Mouse (Mus musculus) T-cell, adult 66 days (primary cell): ENCODE measurements around the gene Pcp4l1. TPM values are rescaled to one million over a fixed set of nuclear protein-coding genes. Genes with fewer than 3 reads are reported as not detected.

Experiments
- total RNA-seq, 2 experiments: library from RNA; stranded (reverse); gene quantifications; 3 replicates in 1 of 2; 4 replicates in 1 of 2; pipeline ENCODE4 v1.2.4; 2023

The Pcp4l1 gene
- not detected for total RNA-seq

GRCm38 (mm10) chr1:171195887-171196397 is at the start of gene Pcp4l1:
Gene Pcp4l1 (minus strand): TSS chr1:171196268.

GRCm38 (mm10) chr1:171234126-171234525 is 38.1 kb upstream of the Pcp4l1 start, which contains the start of gene Fcer1g:
Gene Fcer1g (minus strand): TSS chr1:171234365.

GRCm38 (mm10) chr1:171224857-171225256 is 28.8 kb upstream of the Pcp4l1 start, which contains the start of gene Apoa2:
Gene Apoa2 (plus strand): TSS chr1:171225054.

GRCm38 (mm10) chr1:171222238-171223155 is 26.4 kb upstream of the Pcp4l1 start, which contains the start of gene Tomm40l:
Gene Tomm40l (minus strand): TSS chr1:171222514.

GRCm38 (mm10) chr1:171213801-171214496 is 17.9 kb upstream of the Pcp4l1 start, which contains the start of gene Nr1i3:
Gene Nr1i3 (plus strand): TSS chr1:171213970.

GRCm38 (mm10) chr1:171149974-171150760 is 45.9 kb downstream of the Pcp4l1 start, which contains the start of the genes Sdhc and Mpz:
Gene Sdhc (minus strand): TSS chr1:171150603.
Gene Mpz (plus strand): TSS chr1:171150711.

Other genes starting within 250 kb of the Pcp4l1 start
- gene Fcgr2b, start 219.7 kb downstream of the Pcp4l1 start, total RNA-seq, result 1 to 10 TPM in 1 of 2 experiments, not detected in 1; 1.1 TPM
- gene Fcgr4, start 177.3 kb downstream of the Pcp4l1 start, total RNA-seq, result under 1 TPM in 1 of 2 experiments, not detected in 1; 0.44 TPM
- gene Fcgr3, start 131.3 kb downstream of the Pcp4l1 start, total RNA-seq, result 1 to 10 TPM; 1.6 to 2.6 TPM
- gene Cfap126, start 82.3 kb downstream of the Pcp4l1 start, total RNA-seq, result not detected
- gene Sdhc, start 45.7 kb downstream of the Pcp4l1 start, total RNA-seq, result 100 to 1,000 TPM; 106 to 111 TPM
- gene Mpz, start 45.6 kb downstream of the Pcp4l1 start, total RNA-seq, result not detected
- gene Nr1i3, start 17.7 kb upstream of the Pcp4l1 start, total RNA-seq, result not detected
- 10 to 100 TPM; 25.7 to 28.9 TPM for gene Tomm40l, start 26.2 kb upstream of the Pcp4l1 start, total RNA-seq
- not detected for gene Apoa2, start 28.8 kb upstream of the Pcp4l1 start, total RNA-seq
- gene Fcer1g, start 38.1 kb upstream of the Pcp4l1 start, total RNA-seq, result 1 to 10 TPM; 7.7 to 8.1 TPM
- under 1 TPM in 1 of 2 experiments, not detected in 1; 0.12 TPM for gene Adamts4, start 54.2 kb upstream of the Pcp4l1 start, total RNA-seq
- 100 to 1,000 TPM; 121 to 130 TPM for gene Ndufs2, start 55.1 kb upstream of the Pcp4l1 start, total RNA-seq
- 10 to 100 TPM; 79.2 to 92.2 TPM for gene B4galt3, start 74.1 kb upstream of the Pcp4l1 start, total RNA-seq
- 10 to 100 TPM; 51.6 to 65.3 TPM for gene Ppox, start 84.9 kb upstream of the Pcp4l1 start, total RNA-seq
- gene Usp21, start 91.7 kb upstream of the Pcp4l1 start, total RNA-seq, result 10 to 100 TPM; 53.0 to 56.2 TPM
- 10 to 100 TPM; 48.0 to 48.5 TPM for gene Ufc1, start 98.8 kb upstream of the Pcp4l1 start, total RNA-seq
- gene Dedd, start 132.9 kb upstream of the Pcp4l1 start, total RNA-seq, result 10 to 100 TPM; 32.7 to 39.0 TPM
- 10 to 100 TPM; 23.7 to 25.1 TPM for gene Nit1, start 149.4 kb upstream of the Pcp4l1 start, total RNA-seq
- gene Pfdn2, start 149.4 kb upstream of the Pcp4l1 start, total RNA-seq, result 10 to 100 TPM; 66.7 to 68.1 TPM
- under 1 TPM; 0.36 to 0.47 TPM for gene Klhdc9, start 164.5 kb upstream of the Pcp4l1 start, total RNA-seq
- gene Nectin4, start 173.8 kb upstream of the Pcp4l1 start, total RNA-seq, result not detected
- 100 to 1,000 TPM; 224 to 247 TPM for gene Arhgap30, start 192.7 kb upstream of the Pcp4l1 start, total RNA-seq
- 100 to 1,000 TPM in 1 of 2 experiments, 10 to 100 TPM in 1; 99.1 to 103 TPM for gene Usf1, start 215.0 kb upstream of the Pcp4l1 start, total RNA-seq
- gene Tstd1, start 222.6 kb upstream of the Pcp4l1 start, total RNA-seq, result 1 to 10 TPM; 6.0 to 8.0 TPM
- under 1 TPM in 1 of 2 experiments, not detected in 1; 0.92 TPM for gene F11r, start 241.3 kb upstream of the Pcp4l1 start, total RNA-seq